Mouse (Mus musculus) left cerebral cortex, postnatal 10 days (tissue): ENCODE data around the gene Mall. TPM values are rescaled to one million over a fixed set of nuclear protein-coding genes. Genes with fewer than 3 reads are reported as not detected.

ENCODE experiments used
- DNase-seq, 2 experiments: peaks; one replicate each; pipeline ENCODE4 v3.0.0; 2021 to 2022; ENCODE audit warnings: low spot score in 2 of 2, mixed read lengths in 1 of 2; ENCODE audit errors: extremely low spot score in 1 of 2
- intact Hi-C: fragments of 180-260 bp; cut with DNase I; formaldehyde crosslinking; loops from one replicate; pipeline ENCODE4 v1.15.1; 2025
- total RNA-seq, 2 experiments: library from RNA; stranded (reverse); gene quantifications; 2 replicates each; pipeline ENCODE4 v1.2.3; 2021

Mall gene
- total RNA-seq, result under 1 TPM; 0.79 to 0.88 TPM

GRCm38 (mm10) chr2:127729671-127730070, at the start of gene Mall:
Mall (minus strand) TSS chr2:127729932.
- intact Hi-C loops, result no loop called here

GRCm38 (mm10) chr2:127778451-127778850, 48.7 kb upstream of the Mall start:
- intact Hi-C loops, result no loop called here
- DNase-seq, result no peak

More at GRCm38 (mm10) chr2:127729671-127730070, at the start of gene Mall:
- DNase-seq, result no peak

GRCm38 (mm10) chr2:127775013-127775412, 45.3 kb upstream of the Mall start:
- no peak for DNase-seq
- intact Hi-C loops, result no loop called here

- intact Hi-C loops, result no loop called here
- no peak for DNase-seq
These were observed 44.8 kb upstream of the Mall start for GRCm38 (mm10) chr2:127774578-127774941.

- no peak for DNase-seq
- intact Hi-C loops, result no loop called here
These were observed 44.3 kb upstream of the Mall start for GRCm38 (mm10) chr2:127773938-127774577.

- intact Hi-C loops, result no loop called here
- DNase-seq, result no peak
These were observed 31.9 kb upstream of the Mall start for GRCm38 (mm10) chr2:127761587-127761986.

GRCm38 (mm10) chr2:127760429-127761000, 30.8 kb upstream of the Mall start:
- intact Hi-C loops, result no loop called here
- DNase-seq, result no peak

GRCm38 (mm10) chr2:127760014-127760413, 30.3 kb upstream of the Mall start:
- DNase-seq, result no peak
- intact Hi-C loops, result no loop called here

GRCm38 (mm10) chr2:127759157-127759880, 29.6 kb upstream of the Mall start:
- DNase-seq, result no peak
- intact Hi-C loops, result no loop called here

- DNase-seq, result peak in 1 of 2 experiments; percentile 56
- intact Hi-C loops, result no loop called here
These were observed 27.4 kb upstream of the Mall start for GRCm38 (mm10) chr2:127757171-127757570.

GRCm38 (mm10) chr2:127754113-127754512, 24.4 kb upstream of the Mall start:
- intact Hi-C loops, result no loop called here
- no peak for DNase-seq

- intact Hi-C loops, result no loop called here
- DNase-seq, result no peak
These were observed 22.3 kb upstream of the Mall start for GRCm38 (mm10) chr2:127751849-127752610.

- intact Hi-C loops, result no loop called here
- DNase-seq, result no peak
These were observed 19.6 kb upstream of the Mall start for GRCm38 (mm10) chr2:127749376-127749775.

GRCm38 (mm10) chr2:127748316-127748715, 18.6 kb upstream of the Mall start:
- intact Hi-C loops, result no loop called here
- DNase-seq, result no peak

- intact Hi-C loops, result no loop called here
- DNase-seq, result no peak
These were observed 12.9 kb upstream of the Mall start for GRCm38 (mm10) chr2:127742637-127743036.

- DNase-seq, result no peak
- intact Hi-C loops, result no loop called here
These were observed 11.2 kb upstream of the Mall start for GRCm38 (mm10) chr2:127740756-127741519.

- DNase-seq, result no peak
- intact Hi-C loops, result no loop called here
These were observed 8.2 kb upstream of the Mall start for GRCm38 (mm10) chr2:127737885-127738284.

GRCm38 (mm10) chr2:127736631-127737209, 7.0 kb upstream of the Mall start:
- intact Hi-C loops, result no loop called here
- DNase-seq, result no peak
